Mouse (Mus musculus) small intestine, adult 2 months (tissue): Measurements from ENCODE around the gene Rasal3. TPM values are rescaled to one million over a fixed set of nuclear protein-coding genes. Genes with fewer than 3 reads are reported as not detected.
A peak's percentile ranks its signal among the peaks of the same experiment; 100 is the strongest.

ENCODE experiments used
- H3K27ac ChIP-seq: fragments of 200-500 bp; 2 replicates; pipeline ENCODE4 v1.5.1; 2012; ENCODE audit warnings: low read depth, low read length, control low read depth, inconsistent platforms; ENCODE audit not compliant: insufficient read depth
- H3K27me3 ChIP-seq: fragments of 200-500 bp; 2 replicates; pipeline ENCODE4 v1.6.1; 2012; ENCODE audit warnings: mild to moderate bottlenecking, moderate library complexity, low read length, inconsistent platforms; ENCODE audit not compliant: control insufficient read depth, insufficient read depth
- H3K36me3 ChIP-seq: fragments of 200-500 bp; 2 replicates; pipeline ENCODE4 v1.6.1; 2012; ENCODE audit warnings: mild to moderate bottlenecking, low read length, control low read depth, inconsistent platforms; ENCODE audit not compliant: control insufficient read depth, insufficient read depth
- H3K4me1 ChIP-seq: fragments of 200-500 bp; 2 replicates; pipeline ENCODE4 v1.6.1; 2012; ENCODE audit warnings: low read length, inconsistent platforms, mixed read lengths; ENCODE audit not compliant: control insufficient read depth, insufficient read depth, insufficient read length
- H3K4me3 ChIP-seq: fragments of 200-500 bp; 2 replicates; pipeline ENCODE4 v1.5.1; 2012; ENCODE audit warnings: low read depth, mild to moderate bottlenecking, control low read depth, inconsistent platforms, low read length, moderate library complexity
- CTCF ChIP-seq: fragments of 200-500 bp; IDR thresholded peaks from 2 replicates; pipeline ENCODE4 v1.5.1; 2012; ENCODE audit warnings: low read depth, mild to moderate bottlenecking, control low read depth, inconsistent platforms, low read length, moderate library complexity, mixed read lengths; ENCODE audit not compliant: insufficient replicate concordance, insufficient read length; ENCODE audit errors: extremely low read depth
- POLR2A ChIP-seq: fragments of 200-500 bp; IDR thresholded peaks from 2 replicates; pipeline ENCODE4 v1.6.1; 2012; ENCODE audit warnings: low read depth, mild to moderate bottlenecking, control low read depth, inconsistent platforms, low read length, moderate library complexity
- WGBS: fragments of 180-500 bp; shearing (Covaris S2); methylation state at CpG from one replicate; pipeline ENCODE4 v1.1.7; 2018; 5-methylcytosine and 5-hydroxymethylcytosine counted together
- polyA plus RNA-seq: library from polyadenylated mRNA; depleted of rRNA; stranded (reverse); fragments of >200 nt; gene quantifications from 2 replicates; pipeline ENCODE4 v1.2.3, GENCODE M21; 2012

Gene Rasal3
- polyA plus RNA-seq, 1 experiment, result 16.0 TPM

GRCm38 (mm10) chr17:32437106-32437505 lies 33.7 kb upstream of the Rasal3 start:
- H3K4me3 ChIP-seq, result no peak overlapping the region
- no peaks in the 10 kb centered on the region for H3K36me3 ChIP-seq
- no peak overlapping the region for H3K27ac ChIP-seq
- H3K4me1 ChIP-seq, result no peaks in the 10 kb centered on the region
- TF ChIP-seq CTCF (no peak), POLR2A (no peak)
- no peaks in the 10 kb centered on the region for H3K27me3 ChIP-seq
- 92% methylated on average over 4 of the region's 4 CpGs for WGBS

GRCm38 (mm10) chr17:32435151-32435550 lies 31.8 kb upstream of the Rasal3 start:
- Histone ChIP-seq H3K4me1 (no peaks in the 10 kb centered on the region), H3K27me3 (no peaks in the 10 kb centered on the region), H3K27ac (no peak overlapping the region), H3K4me3 (no peak overlapping the region), H3K36me3 (no peaks in the 10 kb centered on the region)
- 69% methylated on average over 5 of the region's 5 CpGs for WGBS
- TF ChIP-seq CTCF (no peak), POLR2A (no peak)

- WGBS, result 65% methylated on average over 4 of the region's 4 CpGs
- no peaks in the 10 kb centered on the region for H3K4me1 ChIP-seq
- H3K27ac ChIP-seq, result no peak overlapping the region
- no peaks in the 10 kb centered on the region for H3K36me3 ChIP-seq
- H3K27me3 ChIP-seq, result no peaks in the 10 kb centered on the region
- TF ChIP-seq CTCF (no peak), POLR2A (no peak)
- no peak overlapping the region for H3K4me3 ChIP-seq
Observed at GRCm38 (mm10) chr17:32434324-32434723, 30.9 kb upstream of the Rasal3 start.

- Histone ChIP-seq H3K36me3 (no peaks in the 10 kb centered on the region), H3K27ac (no peak overlapping the region), H3K4me1 (no peaks in the 10 kb centered on the region), H3K4me3 (no peak overlapping the region), H3K27me3 (no peaks in the 10 kb centered on the region; the same call in 1 of the 2 replicates)
- 64% methylated on average over 3 of the region's 3 CpGs for WGBS
- TF ChIP-seq CTCF (no peak), POLR2A (no peak)
Observed at GRCm38 (mm10) chr17:32431972-32432371, 28.6 kb upstream of the Rasal3 start.

GRCm38 (mm10) chr17:32426610-32427009 lies 23.2 kb upstream of the Rasal3 start:
- H3K27me3 ChIP-seq, result no peaks in the 10 kb centered on the region; the same call in 1 of the 2 replicates
- TF ChIP-seq CTCF (no peak), POLR2A (no peak)
- no peak overlapping the region for H3K27ac ChIP-seq
- no peak overlapping the region for H3K4me3 ChIP-seq
- H3K4me1 ChIP-seq, result no peaks in the 10 kb centered on the region
- no peaks in the 10 kb centered on the region for H3K36me3 ChIP-seq

GRCm38 (mm10) chr17:32424034-32424433 lies 20.7 kb upstream of the Rasal3 start, which contains the start of gene Pglyrp2:
Pglyrp2 (minus strand) TSS chr17:32424167.
- no peak for TF ChIP-seq POLR2A
- TF ChIP-seq CTCF, result no peak
- Histone ChIP-seq H3K4me1 (peaks cover 7% of the 10 kb centered on the region; the same call in 1 of the 2 replicates), H3K27me3 (no peaks in the 10 kb centered on the region; the same call in 1 of the 2 replicates), H3K4me3 (peak within 1 kb of the TSS; percentile 12; the same call in 1 of the 2 replicates), H3K36me3 (no peaks in the 10 kb centered on the region), H3K27ac (peak within 1 kb of the TSS; percentile 43)
- WGBS, result 66% methylated on average over 2 of the region's 2 CpGs

- Histone ChIP-seq H3K36me3 (no peaks in the 10 kb centered on the region), H3K27ac (no peak overlapping the region), H3K4me1 (peaks cover 7% of the 10 kb centered on the region; the same call in 1 of the 2 replicates), H3K4me3 (no peak overlapping the region), H3K27me3 (0 out of 2 replicates have a peak, but pooled peaks cover 2% of the 10 kb centered on the region)
- TF ChIP-seq CTCF, result no peak
- TF ChIP-seq POLR2A, result no peak
- WGBS, result 87% methylated on average over 8 of the region's 8 CpGs
Observed at GRCm38 (mm10) chr17:32420781-32421180, 17.4 kb upstream of the Rasal3 start.
